Mouse (Mus musculus): ENCODE measurements around the gene E2f7. TPM values are rescaled to one million over a fixed set of nuclear protein-coding genes. Genes with fewer than 3 reads are reported as not detected.

The E2f7 gene
- total RNA-seq, 2 experiments from 2014 or later: 13.0 to 13.8 TPM

GRCm38 (mm10) chr10:110773201-110773600, 28.0 kb downstream of the E2f7 start:
- no peak for DNase-seq (ENCODE audit: low spot score in 2 of 2)

- DNase-seq (ENCODE audit: low spot score in 2 of 2): no peak
Observed at GRCm38 (mm10) chr10:110773878-110774277, 28.6 kb downstream of the E2f7 start.

GRCm38 (mm10) chr10:110781772-110782171, 36.5 kb downstream of the E2f7 start:
- no peak for DNase-seq (ENCODE audit: low spot score in 2 of 2)

- no peak for DNase-seq (ENCODE audit: low spot score in 2 of 2)
Observed at GRCm38 (mm10) chr10:110782655-110783054, 37.4 kb downstream of the E2f7 start.

GRCm38 (mm10) chr10:110788049-110788752, 43.0 kb downstream of the E2f7 start:
- DNase-seq (ENCODE audit: low spot score in 2 of 2): no peak

GRCm38 (mm10) chr10:110789683-110790082, 44.4 kb downstream of the E2f7 start:
- DNase-seq (ENCODE audit: low spot score in 2 of 2): no peak

- DNase-seq (ENCODE audit: low spot score in 2 of 2): no peak
Observed at GRCm38 (mm10) chr10:110793150-110793787, 48.0 kb downstream of the E2f7 start.

- DNase-seq (ENCODE audit: low spot score in 2 of 2): no peak
Observed at GRCm38 (mm10) chr10:110794564-110795205, 49.4 kb downstream of the E2f7 start.

GRCm38 (mm10) chr10:110795206-110795796, 50.1 kb downstream of the E2f7 start:
- no peak for DNase-seq (ENCODE audit: low spot score in 2 of 2)

GRCm38 (mm10) chr10:110801296-110801695, 56.1 kb downstream of the E2f7 start:
- no peak for DNase-seq (ENCODE audit: low spot score in 2 of 2)

GRCm38 (mm10) chr10:110804279-110805024, 59.2 kb downstream of the E2f7 start:
- no peak for DNase-seq (ENCODE audit: low spot score in 2 of 2)

GRCm38 (mm10) chr10:110805025-110805740, 59.9 kb downstream of the E2f7 start:
- no peak for DNase-seq (ENCODE audit: low spot score in 2 of 2)

GRCm38 (mm10) chr10:110806471-110806870, 61.2 kb downstream of the E2f7 start:
- DNase-seq (ENCODE audit: low spot score in 2 of 2): no peak

GRCm38 (mm10) chr10:110810528-110810927, 65.3 kb downstream of the E2f7 start:
- no peak for DNase-seq (ENCODE audit: low spot score in 2 of 2)

- DNase-seq (ENCODE audit: low spot score in 2 of 2): no peak
Observed at GRCm38 (mm10) chr10:110811209-110811861, 66.1 kb downstream of the E2f7 start.

- DNase-seq (ENCODE audit: low spot score in 2 of 2): no peak
Observed at GRCm38 (mm10) chr10:110811862-110812225, 66.6 kb downstream of the E2f7 start.

- no peak for DNase-seq (ENCODE audit: low spot score in 2 of 2)
Observed at GRCm38 (mm10) chr10:110821139-110821538, 75.9 kb downstream of the E2f7 start.

GRCm38 (mm10) chr10:110821692-110822091, 76.5 kb downstream of the E2f7 start:
- no peak for DNase-seq (ENCODE audit: low spot score in 2 of 2)

- no peak for DNase-seq (ENCODE audit: low spot score in 2 of 2)
Observed at GRCm38 (mm10) chr10:110832336-110832735, 87.1 kb downstream of the E2f7 start.
